Mouse (Mus musculus) embryonic facial prominence, embryonic 10.5 days (tissue): ENCODE results near the gene Arpp21. TPM values are rescaled to one million over a fixed set of nuclear protein-coding genes. Genes with fewer than 3 reads are reported as not detected.
"Not testable (repeated sequence)": the region's sequence is repeated elsewhere in the genome, so short reads cannot be mapped to it uniquely, and the experiment has no call there.

Source experiments
- DNase-seq: peaks from one replicate; pipeline ENCODE4 v3.0.0-alpha.2; 2017; ENCODE audit warnings: low spot score
- H3K27ac ChIP-seq: fragments of 300-500 bp; sonication (generic); replicated peaks from 2 replicates; pipeline ENCODE4 v1.5.1; 2016; ENCODE audit warnings: mild to moderate bottlenecking
- H3K27me3 ChIP-seq: fragments of 300-500 bp; sonication (generic); replicated peaks from 2 replicates; pipeline ENCODE4 v1.6.1; 2016; ENCODE audit warnings: low read depth, mild to moderate bottlenecking; ENCODE audit not compliant: poor library complexity, severe bottlenecking
- H3K36me3 ChIP-seq: fragments of 300-500 bp; sonication (generic); replicated peaks from 2 replicates; pipeline ENCODE4 v1.6.1; 2016; ENCODE audit warnings: mild to moderate bottlenecking, moderate library complexity
- H3K4me1 ChIP-seq: fragments of 300-500 bp; sonication (generic); 2 replicates; pipeline ENCODE4 v1.6.1; 2016
- H3K4me3 ChIP-seq: fragments of 300-500 bp; sonication (generic); 2 replicates; pipeline ENCODE4 v1.5.1; 2016; ENCODE audit warnings: mild to moderate bottlenecking, moderate library complexity
- H3K9me3 ChIP-seq: fragments of 300-500 bp; sonication (generic); 2 replicates; pipeline ENCODE4 v1.6.1; 2016; ENCODE audit warnings: mild to moderate bottlenecking
- WGBS: fragments of 180-500 bp; shearing (Covaris S2); methylation state at CpG from one replicate; pipeline ENCODE4 v1.1.7; 2016; 5-methylcytosine and 5-hydroxymethylcytosine counted together
- microRNA-seq: library from miRNA; unstranded; fragments of <30 nt; microRNA quantifications from one replicate; pipeline ENCODE4, GENCODE M21; 2017
- polyA plus RNA-seq: library from polyadenylated mRNA; unstranded; fragments of >200 nt; fragmentation: Nextera tagmentation; extraction: Ambion mirVana; gene quantifications from 2 replicates; pipeline ENCODE4 v1.2.1, GENCODE M21; 2016

Arpp21 gene
- polyA plus RNA-seq, 1 experiment from 2014 or later = 1.8 TPM

DNA sequence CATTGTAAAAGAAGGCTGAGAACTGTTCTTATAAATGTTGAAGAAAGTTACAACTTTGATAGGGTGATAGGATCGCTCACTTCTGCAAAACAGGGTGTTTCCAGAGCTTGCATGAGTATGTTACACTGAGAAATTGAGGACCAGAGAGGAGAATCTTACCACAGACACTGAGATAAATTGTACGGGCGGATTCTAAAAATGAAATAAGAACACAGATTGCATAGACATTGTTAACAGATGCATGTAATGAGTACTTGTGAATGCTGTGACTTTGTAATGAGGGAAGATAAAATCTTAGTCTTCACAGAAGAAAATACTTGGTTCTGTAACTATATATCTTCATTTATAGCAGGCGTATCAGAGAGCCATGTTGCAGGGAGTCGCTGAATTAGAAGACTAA is 167.5 kb downstream of the Arpp21 start:
- WGBS = 90% methylated on average over 5 of the region's 5 CpGs
- H3K4me3 ChIP-seq = no peak overlapping the region
- no peaks in the 10 kb centered on the region for H3K27me3 ChIP-seq
- H3K9me3 ChIP-seq = no peaks in the 10 kb centered on the region
- H3K36me3 ChIP-seq = no peaks in the 10 kb centered on the region
- no peak overlapping the region for H3K27ac ChIP-seq
- H3K4me1 ChIP-seq = peaks cover 13% of the 10 kb centered on the region
- no peak for DNase-seq

DNA sequence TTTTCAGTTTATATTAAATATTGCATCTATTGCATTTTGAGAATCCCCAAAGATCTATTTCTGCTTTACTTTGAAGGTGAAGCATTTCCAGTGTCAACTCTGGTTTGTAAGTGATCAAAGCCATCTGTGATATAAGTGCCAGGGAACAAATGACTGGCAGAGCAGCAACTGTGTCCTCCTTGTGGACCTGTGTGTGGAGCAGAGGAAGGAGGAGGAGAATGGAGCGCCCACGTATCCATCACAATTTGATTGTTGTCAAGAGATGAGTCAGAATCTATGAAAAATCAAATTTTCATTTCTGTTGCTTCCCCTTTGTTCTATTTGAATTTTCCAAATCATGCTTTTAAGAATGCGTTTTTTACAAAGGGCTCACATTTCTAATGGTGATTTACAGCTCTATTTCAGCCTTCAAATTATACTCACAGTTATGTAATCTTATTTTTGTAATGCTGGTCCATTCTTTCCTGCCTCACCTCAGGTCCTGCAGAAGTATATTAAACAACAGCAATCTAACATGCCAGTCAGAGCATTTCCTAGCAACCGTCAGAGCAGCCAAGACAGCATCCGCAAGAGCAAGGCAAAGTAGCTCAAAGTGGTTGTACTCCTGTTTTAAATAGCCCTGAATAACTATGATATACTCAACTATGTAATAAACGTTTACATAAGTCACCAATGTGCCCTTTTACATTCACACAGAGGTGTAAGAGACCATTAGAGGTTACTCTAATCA is 174.9 kb downstream of the Arpp21 start:
- H3K9me3 ChIP-seq = no peaks in the 10 kb centered on the region
- H3K36me3 ChIP-seq = no peaks in the 10 kb centered on the region
- H3K4me1 ChIP-seq = peaks cover 3% of the 10 kb centered on the region; the same call in 1 of the 2 replicates
- no peak overlapping the region for H3K4me3 ChIP-seq
- H3K27me3 ChIP-seq = no peaks in the 10 kb centered on the region
- DNase-seq = no peak
- WGBS = 76% methylated on average over 6 of the region's 6 CpGs
- no peak overlapping the region for H3K27ac ChIP-seq

DNA sequence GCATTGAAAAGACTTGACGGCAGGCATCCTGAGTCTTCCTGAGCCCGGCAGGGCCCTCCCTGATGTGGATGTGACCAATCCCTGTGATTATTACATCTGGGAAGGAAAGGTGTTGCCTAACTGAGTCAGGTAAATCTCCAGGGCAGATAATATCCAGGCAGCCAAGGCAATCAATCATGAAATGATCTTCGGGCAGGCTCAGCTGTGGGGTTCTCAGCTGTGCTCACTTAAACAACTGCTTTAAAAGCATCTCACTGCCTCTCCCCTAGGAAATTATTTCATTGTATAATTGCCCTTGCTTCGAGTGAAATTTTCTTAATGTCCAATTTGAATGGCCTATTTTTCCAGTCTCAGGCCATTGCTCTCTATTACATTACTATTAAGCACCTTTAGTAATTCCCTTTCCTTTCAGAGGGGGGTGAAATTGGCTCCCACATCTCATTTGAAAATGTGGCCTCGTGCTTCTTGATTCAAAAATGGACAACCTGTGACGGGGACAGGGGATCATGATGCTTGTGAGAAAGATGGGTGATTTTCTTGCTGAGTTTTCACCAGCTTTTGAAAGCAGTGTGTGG is 180.8 kb downstream of the Arpp21 start:
- Histone ChIP-seq H3K27me3 (no peaks in the 10 kb centered on the region), H3K9me3 (no peaks in the 10 kb centered on the region), H3K4me1 (no peaks in the 10 kb centered on the region), H3K4me3 (no peak overlapping the region), H3K36me3 (no peaks in the 10 kb centered on the region), H3K27ac (no peak overlapping the region)
- no peak for DNase-seq
- 78% methylated on average over 6 of the region's 6 CpGs for WGBS

DNA sequence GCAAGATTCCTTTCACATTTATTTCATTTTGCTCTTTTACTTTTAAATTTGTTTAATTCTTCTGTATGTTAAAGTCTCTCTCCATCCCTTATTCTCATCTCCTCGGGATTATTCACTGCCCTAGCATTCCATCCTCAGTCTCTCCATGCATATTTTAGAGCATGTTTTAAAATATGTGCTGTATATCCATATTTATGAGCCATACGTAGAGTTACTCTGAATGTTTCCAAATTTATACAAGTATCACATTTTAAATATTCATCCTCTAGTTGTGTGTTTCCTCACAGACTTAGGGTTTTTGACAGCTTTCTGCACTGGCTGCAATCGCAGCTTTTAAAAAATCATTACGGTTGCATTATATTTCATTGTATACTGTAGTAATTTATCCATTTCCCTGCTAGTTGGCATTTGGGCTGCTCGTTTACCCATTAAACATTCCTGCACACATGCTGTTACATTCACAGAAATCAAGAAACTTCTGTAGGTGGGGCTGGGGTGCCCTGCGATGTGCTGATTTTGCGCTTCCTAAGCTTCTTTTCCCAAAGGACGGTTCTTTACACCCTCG is 187.8 kb downstream of the Arpp21 start:
- H3K36me3 ChIP-seq = no peaks in the 10 kb centered on the region
- no peaks in the 10 kb centered on the region for H3K27me3 ChIP-seq
- no peaks in the 10 kb centered on the region for H3K4me1 ChIP-seq
- no peaks in the 10 kb centered on the region for H3K9me3 ChIP-seq
- no peak overlapping the region for H3K27ac ChIP-seq
- no peak overlapping the region for H3K4me3 ChIP-seq
- WGBS = 87% methylated on average over 9 of the region's 9 CpGs
- DNase-seq = no peak

DNA sequence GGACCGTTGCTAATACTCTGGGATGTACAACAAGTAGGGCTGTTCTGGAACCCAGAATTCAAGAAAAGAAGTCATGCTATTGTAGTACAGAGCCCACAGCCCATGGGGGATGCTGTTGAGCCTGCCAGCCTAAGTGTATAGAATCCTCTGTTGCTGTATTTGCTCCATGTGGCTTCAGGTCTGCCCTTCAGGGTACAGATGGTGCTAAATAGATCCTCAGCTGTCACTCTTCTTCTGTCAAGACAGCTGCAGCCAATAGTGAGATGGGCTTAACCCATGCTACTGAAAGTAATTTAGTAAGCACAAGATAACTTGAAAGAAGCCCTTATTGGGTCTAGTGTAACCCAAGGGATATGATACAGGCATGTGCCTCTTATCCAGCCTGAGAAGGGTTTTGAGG is 195.2 kb downstream of the Arpp21 start:
- WGBS = 84% methylated on average over 1 of the region's 1 CpGs
- Histone ChIP-seq H3K36me3 (no peaks in the 10 kb centered on the region), H3K9me3 (no peaks in the 10 kb centered on the region), H3K27me3 (no peaks in the 10 kb centered on the region), H3K27ac (no peak overlapping the region), H3K4me3 (no peak overlapping the region), H3K4me1 (no peaks in the 10 kb centered on the region)
- DNase-seq = no peak

DNA sequence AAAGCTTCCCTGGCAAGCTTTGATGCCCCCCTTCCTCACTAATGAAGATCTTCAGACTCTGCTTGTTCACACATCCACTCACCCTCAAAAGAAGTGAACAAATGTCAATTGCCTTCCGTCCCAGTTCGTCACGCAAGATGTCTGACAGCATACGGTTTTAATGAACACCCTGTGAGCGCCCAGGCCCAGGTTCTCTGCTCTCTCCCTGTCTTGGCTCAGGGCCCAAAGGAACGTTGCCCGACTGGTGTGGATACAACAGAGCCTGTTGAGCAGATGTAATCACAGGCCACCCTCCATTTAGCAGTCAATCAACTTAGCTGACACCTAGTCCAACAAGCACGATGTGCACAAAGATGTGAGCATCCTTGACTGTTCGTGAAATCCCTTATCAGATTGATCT is 198.0 kb downstream of the Arpp21 start:
- Histone ChIP-seq H3K36me3 (no peaks in the 10 kb centered on the region), H3K9me3 (no peaks in the 10 kb centered on the region), H3K27me3 (no peaks in the 10 kb centered on the region), H3K4me1 (no peaks in the 10 kb centered on the region), H3K4me3 (no peak overlapping the region), H3K27ac (no peak overlapping the region)
- 67% methylated on average over 9 of the region's 9 CpGs for WGBS
- DNase-seq = no peak

DNA sequence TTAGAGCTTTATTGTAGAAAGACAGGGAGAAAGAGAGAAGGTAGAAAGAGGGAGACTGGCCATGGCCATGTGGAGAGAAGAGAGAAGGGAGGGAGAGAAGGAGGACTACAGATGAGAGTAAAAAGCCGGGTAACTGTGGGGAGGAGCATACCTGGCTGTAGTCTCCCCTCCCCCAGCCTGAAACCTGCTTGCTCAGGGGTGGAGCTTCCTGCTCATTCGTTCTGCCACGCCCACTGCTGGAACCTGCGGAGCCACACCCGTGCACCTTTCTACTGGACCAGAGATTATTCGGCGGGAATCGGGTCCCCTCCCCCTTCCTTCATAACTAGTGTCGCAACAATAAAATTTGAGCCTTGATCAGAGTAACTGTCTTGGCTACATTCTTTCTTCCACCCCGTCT is 201.9 kb downstream of the Arpp21 start:
- not testable (repeated sequence) for DNase-seq, H3K27ac ChIP-seq, H3K4me3 ChIP-seq, H3K4me1 ChIP-seq, H3K9me3 ChIP-seq, H3K36me3 ChIP-seq, H3K27me3 ChIP-seq
- 23% methylated on average over 5 of the region's 10 CpGs for WGBS

DNA sequence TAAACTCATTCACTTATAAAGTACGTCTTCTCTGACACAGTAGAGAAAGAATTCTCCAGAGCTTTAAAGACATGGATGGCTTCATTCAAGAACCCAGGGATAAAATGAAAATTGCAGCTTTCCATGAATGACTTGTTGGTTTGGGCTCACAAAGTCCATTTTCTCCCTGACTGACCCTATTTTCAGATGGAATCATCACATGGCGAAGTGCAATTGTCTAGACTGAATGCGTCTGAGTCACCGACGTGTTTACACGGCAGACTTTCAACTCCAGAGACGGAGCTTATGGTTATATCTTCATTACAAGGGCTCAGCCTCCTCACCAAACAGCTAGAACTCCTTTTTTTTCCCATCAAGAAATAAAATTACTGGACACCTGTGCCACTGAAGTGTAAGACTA is 203.6 kb downstream of the Arpp21 start:
- H3K27me3 ChIP-seq = no peaks in the 10 kb centered on the region
- H3K9me3 ChIP-seq = no peaks in the 10 kb centered on the region
- DNase-seq = no peak
- no peak overlapping the region for H3K27ac ChIP-seq
- WGBS = 75% methylated on average over 7 of the region's 7 CpGs
- no peaks in the 10 kb centered on the region for H3K36me3 ChIP-seq
- no peak overlapping the region for H3K4me3 ChIP-seq
- H3K4me1 ChIP-seq = no peaks in the 10 kb centered on the region

DNA sequence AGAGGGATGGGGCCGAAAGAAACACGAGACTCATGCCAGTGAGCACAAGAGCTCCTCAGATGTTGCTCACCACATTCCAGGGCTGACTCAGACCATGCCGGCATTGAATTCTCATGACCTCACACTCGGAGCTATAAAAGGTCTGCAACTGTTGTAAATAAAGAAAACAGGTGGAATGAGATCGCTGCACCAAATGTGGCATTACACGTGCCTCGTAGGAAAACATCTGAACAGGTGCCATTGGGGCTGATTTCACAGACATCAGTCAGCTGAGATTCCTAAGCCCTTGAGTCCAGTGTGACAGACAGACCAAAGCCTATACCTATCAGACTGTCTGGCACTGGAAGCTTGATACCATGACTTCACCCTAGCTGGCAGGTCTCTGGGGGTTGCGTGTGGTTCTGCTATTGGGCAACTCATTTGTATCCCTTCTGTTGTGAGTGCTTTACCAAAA is 212.1 kb downstream of the Arpp21 start:
- Histone ChIP-seq H3K4me3 (no peak overlapping the region), H3K36me3 (no peaks in the 10 kb centered on the region), H3K9me3 (no peaks in the 10 kb centered on the region), H3K27me3 (no peaks in the 10 kb centered on the region), H3K4me1 (no peaks in the 10 kb centered on the region), H3K27ac (no peak overlapping the region)
- DNase-seq = no peak
- 81% methylated on average over 8 of the region's 8 CpGs for WGBS

DNA sequence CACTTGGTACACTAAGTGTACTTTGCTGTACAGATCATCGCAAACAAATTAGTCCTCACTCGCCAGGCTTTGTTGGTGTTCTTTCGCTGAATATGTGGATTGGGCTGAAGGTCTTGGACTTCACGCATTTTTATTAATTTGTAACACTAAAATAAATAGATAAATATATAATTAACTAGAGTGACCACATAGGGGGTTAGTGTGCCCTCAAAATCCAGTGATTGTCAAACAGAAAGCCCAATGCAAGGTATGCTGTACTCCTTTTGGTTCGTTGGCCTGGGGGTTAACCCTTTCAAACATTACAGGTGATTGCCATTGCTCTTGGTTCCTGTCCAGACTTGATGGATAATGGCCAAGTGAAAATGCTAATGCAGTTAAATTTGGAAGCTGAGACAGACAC is 212.6 kb downstream of the Arpp21 start:
- Histone ChIP-seq H3K4me1 (no peaks in the 10 kb centered on the region), H3K36me3 (no peaks in the 10 kb centered on the region), H3K4me3 (no peak overlapping the region), H3K27ac (no peak overlapping the region), H3K9me3 (no peaks in the 10 kb centered on the region), H3K27me3 (no peaks in the 10 kb centered on the region)
- DNase-seq = no peak
- 91% methylated on average over 5 of the region's 5 CpGs for WGBS

Small RNA genes lying within 50 kb of the gene (microRNA-seq; reads per million reads assigned to microRNA genes)
- gene Mir128-2 = 11.0 reads per million, percentile 22 among the genes with 10 or more reads in this experiment
